Mouse (Mus musculus): ENCODE data around the gene Samd13. TPM values are rescaled to one million over a fixed set of nuclear protein-coding genes. Genes with fewer than 3 reads are reported as not detected.

Gene Samd13
- polyA plus RNA-seq, 1 experiment from 2014 or later, result 0.72 TPM

DNA sequence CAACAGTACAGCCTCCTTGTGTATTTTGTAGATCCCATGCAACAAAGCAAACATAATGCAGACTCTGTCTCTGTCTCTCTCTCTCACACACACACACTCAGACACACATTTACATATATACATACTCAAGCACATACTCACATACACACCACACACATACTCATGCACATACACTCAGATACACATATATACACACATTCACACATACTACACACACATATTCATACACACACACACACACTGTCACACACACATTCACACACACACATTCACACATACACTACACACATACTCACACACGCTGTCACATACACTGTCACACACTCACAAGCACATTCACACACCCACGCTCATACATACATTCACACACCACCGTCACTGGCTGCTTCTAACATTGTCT, 82.9 kb downstream of the Samd13 start:
- H3K27me3 ChIP-seq (ENCODE audit: low read depth, poor library complexity, severe bottlenecking), result no peaks in the 10 kb centered on the region
- no peak overlapping the region for H3K27ac ChIP-seq (replicated peaks)
- H3K36me3 ChIP-seq, result no peaks in the 10 kb centered on the region
- no peak overlapping the region for H3K4me3 ChIP-seq
- H3K9me3 ChIP-seq (replicated peaks), result no peaks in the 10 kb centered on the region
- no peak for DNase-seq (ENCODE audit: low spot score)
- H3K4me1 ChIP-seq, result peaks cover 6% of the 10 kb centered on the region
- 92% methylated on average over 3 of the region's 3 CpGs for WGBS

DNA sequence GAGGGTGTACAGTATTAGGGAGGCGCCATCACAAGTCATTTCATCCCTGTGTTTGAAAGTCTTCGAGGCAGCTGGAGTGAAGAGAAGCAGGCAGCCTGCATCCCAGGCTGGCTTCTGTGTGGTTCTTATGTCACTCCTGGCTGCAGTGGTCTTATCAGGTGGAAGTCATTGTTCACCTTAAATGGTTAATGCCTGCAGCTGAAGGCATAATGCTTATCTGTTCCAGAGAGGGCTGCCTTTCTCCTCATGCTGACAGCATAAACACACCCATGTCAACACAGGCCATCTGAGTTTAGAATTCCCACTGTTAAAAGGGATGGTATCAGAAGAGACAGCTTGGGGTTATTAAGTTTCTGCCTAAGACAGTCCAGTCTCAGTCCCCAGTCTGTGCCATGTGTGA, 84.2 kb downstream of the Samd13 start:
- Histone ChIP-seq H3K36me3 (no peaks in the 10 kb centered on the region), H3K27ac (replicated peaks) (no peak overlapping the region), H3K4me1 (no peaks in the 10 kb centered on the region), H3K27me3 (ENCODE audit: low read depth, poor library complexity, severe bottlenecking) (no peaks in the 10 kb centered on the region), H3K9me3 (replicated peaks) (no peaks in the 10 kb centered on the region), H3K4me3 (no peak overlapping the region)
- no peak for DNase-seq (ENCODE audit: low spot score)
- 86% methylated on average over 2 of the region's 2 CpGs for WGBS

DNA sequence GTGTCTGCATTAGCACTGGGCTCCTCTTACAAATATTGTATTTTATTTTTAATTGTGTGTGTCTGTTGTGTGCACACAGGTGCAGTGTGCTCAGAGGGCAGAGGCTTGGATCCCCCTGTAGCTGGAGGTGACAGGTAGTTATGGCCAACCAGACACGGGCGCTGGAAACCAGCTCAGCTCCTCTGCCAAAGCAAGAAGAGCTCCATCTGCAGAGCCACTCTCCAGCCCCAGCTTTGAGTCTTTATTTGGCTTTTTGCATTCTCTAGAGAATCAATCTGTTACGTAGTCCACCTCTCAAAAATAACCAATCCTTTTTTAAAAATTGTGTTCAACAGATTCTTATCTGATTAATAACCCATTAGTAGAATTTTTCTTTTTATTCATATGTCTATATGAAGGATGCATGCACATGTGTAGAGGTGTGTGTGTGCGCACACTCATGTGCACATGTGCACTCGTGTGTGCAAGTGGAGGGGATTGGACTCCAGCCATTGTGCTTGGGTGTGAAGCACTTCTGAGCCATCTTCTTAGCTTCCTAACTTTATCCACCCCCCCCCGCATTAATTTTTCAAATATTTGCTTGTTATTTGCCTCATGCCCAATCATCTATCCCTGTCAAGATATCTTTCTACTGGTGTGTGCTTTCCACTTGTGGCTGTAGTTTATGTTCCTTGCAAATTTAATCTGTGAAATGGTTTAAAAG, 86.0 kb downstream of the Samd13 start:
- no peak for DNase-seq (ENCODE audit: low spot score)
- H3K27ac ChIP-seq (replicated peaks), result no peak overlapping the region
- H3K4me3 ChIP-seq, result no peak overlapping the region
- 91% methylated on average over 6 of the region's 6 CpGs for WGBS
- H3K36me3 ChIP-seq, result no peaks in the 10 kb centered on the region
- H3K27me3 ChIP-seq (ENCODE audit: low read depth, poor library complexity, severe bottlenecking), result no peaks in the 10 kb centered on the region
- H3K4me1 ChIP-seq, result no peaks in the 10 kb centered on the region
- no peaks in the 10 kb centered on the region for H3K9me3 ChIP-seq (replicated peaks)

DNA sequence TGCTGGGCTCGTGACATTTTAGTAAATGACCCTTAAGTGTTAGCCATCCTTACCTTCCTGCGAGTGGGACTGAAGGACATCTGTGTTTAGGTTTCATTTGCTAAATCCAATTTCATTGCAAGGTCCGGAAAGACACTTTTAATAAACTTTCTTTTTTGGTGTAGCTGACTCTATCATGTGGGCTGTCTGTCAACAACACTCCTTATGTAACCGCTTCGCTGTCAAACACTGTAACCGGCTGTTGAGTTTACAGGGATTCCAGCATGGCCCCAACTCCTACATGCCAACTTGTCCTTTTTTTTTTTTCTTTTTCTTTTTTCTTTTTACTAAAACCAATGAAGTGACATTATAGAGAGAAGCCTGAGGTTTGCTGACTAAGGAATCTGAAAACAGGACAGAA, 87.0 kb downstream of the Samd13 start:
- no peak overlapping the region for H3K4me3 ChIP-seq
- H3K36me3 ChIP-seq, result no peaks in the 10 kb centered on the region
- H3K27me3 ChIP-seq (ENCODE audit: low read depth, poor library complexity, severe bottlenecking), result no peaks in the 10 kb centered on the region
- no peak for DNase-seq (ENCODE audit: low spot score)
- WGBS, result 90% methylated on average over 6 of the region's 6 CpGs
- H3K27ac ChIP-seq (replicated peaks), result no peak overlapping the region
- no peaks in the 10 kb centered on the region for H3K4me1 ChIP-seq
- no peaks in the 10 kb centered on the region for H3K9me3 ChIP-seq (replicated peaks)

DNA sequence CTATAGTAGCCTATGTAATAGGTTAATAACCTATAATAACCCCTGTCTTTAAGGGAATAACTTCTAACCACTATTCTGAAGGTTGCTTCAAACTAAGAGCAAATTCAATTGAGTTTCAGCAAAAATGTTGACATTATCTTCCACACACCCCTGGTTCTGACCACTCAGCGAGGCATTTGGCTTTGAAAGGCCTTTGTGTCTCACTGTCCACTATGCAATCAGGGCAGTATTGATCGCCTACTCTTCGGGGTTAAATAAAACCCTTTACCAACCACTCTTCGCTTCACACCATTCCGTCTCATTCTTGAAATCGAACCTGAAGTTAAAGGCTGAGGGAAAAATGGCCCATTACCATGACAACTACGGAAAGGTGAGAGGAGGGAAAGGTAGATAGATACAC, 88.5 kb downstream of the Samd13 start:
- DNase-seq (ENCODE audit: low spot score), result no peak
- H3K4me1 ChIP-seq, result no peaks in the 10 kb centered on the region
- WGBS, result 91% methylated on average over 7 of the region's 7 CpGs
- no peaks in the 10 kb centered on the region for H3K36me3 ChIP-seq
- no peak overlapping the region for H3K4me3 ChIP-seq
- no peaks in the 10 kb centered on the region for H3K9me3 ChIP-seq (replicated peaks)
- H3K27ac ChIP-seq (replicated peaks), result no peak overlapping the region
- H3K27me3 ChIP-seq (ENCODE audit: low read depth, poor library complexity, severe bottlenecking), result no peaks in the 10 kb centered on the region

DNA sequence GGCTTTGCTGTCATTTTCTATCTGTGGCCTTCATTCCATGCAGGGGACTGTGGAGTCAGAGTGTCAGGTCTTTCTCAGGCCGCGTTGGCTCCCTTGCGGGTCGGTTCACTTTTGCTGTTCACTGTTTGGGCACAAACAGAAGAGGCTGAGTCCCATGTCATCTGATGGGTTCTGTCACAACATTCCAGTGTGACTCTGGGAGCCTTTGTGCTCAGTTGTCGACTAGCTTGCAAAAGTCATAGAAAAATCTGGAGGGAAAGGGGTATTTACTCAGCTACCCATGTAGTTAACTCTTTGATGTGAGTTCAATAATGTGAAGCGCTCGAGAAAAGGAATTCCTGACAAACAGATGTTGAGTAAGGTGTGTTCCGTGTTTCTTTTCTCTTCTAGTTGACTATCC, 89.0 kb downstream of the Samd13 start:
- Histone ChIP-seq H3K36me3 (no peaks in the 10 kb centered on the region), H3K27ac (replicated peaks) (no peak overlapping the region), H3K4me3 (no peak overlapping the region), H3K4me1 (no peaks in the 10 kb centered on the region), H3K27me3 (ENCODE audit: low read depth, poor library complexity, severe bottlenecking) (no peaks in the 10 kb centered on the region), H3K9me3 (replicated peaks) (no peaks in the 10 kb centered on the region)
- WGBS, result 92% methylated on average over 8 of the region's 8 CpGs
- DNase-seq (ENCODE audit: low spot score), result no peak

DNA sequence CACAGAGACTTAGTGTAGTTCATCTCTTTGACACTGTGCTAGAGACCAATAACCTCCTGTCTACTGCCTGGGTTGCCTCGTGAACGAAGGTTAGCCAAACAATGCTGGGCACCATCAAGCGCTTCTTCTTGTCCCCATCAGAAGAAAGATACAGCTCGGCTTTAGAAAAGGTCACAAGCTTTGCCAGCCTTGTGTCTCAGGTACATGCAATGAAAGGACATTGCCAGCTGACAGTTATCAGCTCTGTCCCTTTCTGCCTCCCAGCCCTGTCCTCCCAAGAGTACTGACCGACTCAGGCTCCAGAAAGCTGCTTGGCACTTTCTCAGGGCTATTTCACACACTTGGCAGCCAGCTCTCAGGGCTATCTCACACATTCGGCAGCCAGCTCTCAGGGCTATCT, 90.0 kb downstream of the Samd13 start:
- H3K4me1 ChIP-seq, result no peaks in the 10 kb centered on the region
- no peak overlapping the region for H3K4me3 ChIP-seq
- H3K27me3 ChIP-seq (ENCODE audit: low read depth, poor library complexity, severe bottlenecking), result no peaks in the 10 kb centered on the region
- DNase-seq (ENCODE audit: low spot score), result no peak
- H3K36me3 ChIP-seq, result no peaks in the 10 kb centered on the region
- H3K27ac ChIP-seq (replicated peaks), result no peak overlapping the region
- WGBS, result 88% methylated on average over 6 of the region's 6 CpGs
- H3K9me3 ChIP-seq (replicated peaks), result no peaks in the 10 kb centered on the region

Other genes with a start within 250 kb of the Samd13 start
- gene Ctbs, start 235.8 kb downstream of the Samd13 start, polyA plus RNA-seq (2016; fragmentation: Nextera tagmentation; extraction: Ambion mirVana), result 5.7 and 6.6 TPM in 2 replicates
- 4.7 and 5.8 TPM in 2 replicates for gene Spata1, start 185.8 kb downstream of the Samd13 start, polyA plus RNA-seq (2016; fragmentation: Nextera tagmentation; extraction: Ambion mirVana)
- gene Gng5, start 185.8 kb downstream of the Samd13 start, polyA plus RNA-seq (2016; fragmentation: Nextera tagmentation; extraction: Ambion mirVana), result 1,116 and 1,275 TPM in 2 replicates
- 66.4 and 72.7 TPM in 2 replicates for gene Rpf1, start 164.2 kb downstream of the Samd13 start, polyA plus RNA-seq (2016; fragmentation: Nextera tagmentation; extraction: Ambion mirVana)
- gene Uox, start 115.2 kb downstream of the Samd13 start, polyA plus RNA-seq (2016; fragmentation: Nextera tagmentation; extraction: Ambion mirVana), result not detected in 2 replicates
- not detected in 2 replicates for gene Dnase2b, start 70.0 kb downstream of the Samd13 start, polyA plus RNA-seq (2016; fragmentation: Nextera tagmentation; extraction: Ambion mirVana)
- not detected in 2 replicates for gene 4930503B20Rik, start 34.3 kb downstream of the Samd13 start, polyA plus RNA-seq (2016; fragmentation: Nextera tagmentation; extraction: Ambion mirVana)
- 56.0 and 64.4 TPM in 2 replicates for gene Prkacb, start 127.4 kb upstream of the Samd13 start, polyA plus RNA-seq (2016; fragmentation: Nextera tagmentation; extraction: Ambion mirVana)
- gene Ttll7, start 166.8 kb upstream of the Samd13 start, polyA plus RNA-seq (2016; fragmentation: Nextera tagmentation; extraction: Ambion mirVana), result 3.2 and 3.7 TPM in 2 replicates